Mouse (Mus musculus) thymus, postnatal 4 days (tissue): Measurements from ENCODE around the gene Olfr313.

Experiments
- DNase-seq: peaks from one replicate; pipeline ENCODE4 v3.0.0; 2021

The Olfr313 gene

GRCm38 (mm10) chr11:58860744-58861143, 45.9 kb downstream of the Olfr313 start:
- no peak for DNase-seq

DNA sequence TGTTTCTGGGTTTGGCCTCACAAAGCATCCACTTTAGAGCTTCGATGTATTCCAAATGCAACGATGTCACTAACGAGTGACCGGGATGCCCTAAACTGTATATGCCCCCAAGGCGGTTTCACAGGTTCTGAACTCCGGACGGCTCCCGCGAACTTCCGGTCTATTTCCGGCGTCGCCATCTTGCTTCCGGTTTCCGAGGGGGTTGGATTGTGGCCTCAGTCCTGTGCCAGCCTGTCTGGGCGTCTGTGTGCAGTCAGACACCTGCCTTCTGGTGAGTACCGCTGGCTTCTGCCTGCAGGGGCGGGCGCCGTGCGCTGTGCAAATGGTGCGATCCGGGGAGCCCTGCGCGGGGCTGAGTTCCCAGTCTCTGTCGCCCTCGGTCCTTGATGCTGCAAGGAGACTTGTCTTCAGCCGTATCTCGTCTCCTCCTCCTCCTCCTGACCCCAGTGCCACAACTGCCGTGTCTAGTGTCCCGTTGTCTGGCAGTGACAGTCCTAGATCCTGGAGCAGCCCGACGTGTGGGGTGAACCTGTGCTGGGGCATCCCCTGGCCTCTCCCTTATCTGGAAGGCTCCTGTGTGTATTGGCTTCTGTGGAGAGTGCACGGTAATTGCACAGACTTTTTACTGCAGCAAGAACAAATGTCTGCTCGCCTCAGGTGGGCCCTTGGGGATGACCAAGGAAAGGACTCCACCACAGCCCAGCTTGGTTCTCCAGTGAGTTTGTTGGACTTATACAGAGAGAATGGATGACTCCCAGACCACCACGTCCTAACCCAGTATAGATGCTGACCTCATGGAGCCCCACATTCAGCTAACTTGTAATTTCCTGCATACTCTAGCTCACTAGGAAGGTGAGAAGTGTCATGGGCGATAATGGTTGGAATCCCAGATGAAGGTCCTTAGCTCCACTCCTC, 52.5 kb downstream of the Olfr313 start, which contains the start of gene 2810021J22Rik:
Gene 2810021J22Rik (plus strand): TSS at position 178 of the 915 bp plus-strand sequence.
- peak; percentile 91 for DNase-seq

GRCm38 (mm10) chr11:58867954-58868330, 53.1 kb downstream of the Olfr313 start:
- no peak for DNase-seq
